In genomic region chr16:72995251-72995954, GRCm38 (mm10) we compare ENCODE assay signal across 8 mouse cellular contexts.
DNase-seq lines count a peak whose midpoint lies in the region; ATAC-seq and TF ChIP-seq lines count a peak whose summit lies in the region.

No protein-coding gene starts in this region.

- TF ChIP-seq POLR2A in liver, adult 2 months (IDR thresholded peaks at IDR 0.05; ENCODE audit: extremely low read depth, insufficient read depth, low read length): no peak

- DNase-seq in liver, adult 2 months (ENCODE audit: extremely low read depth, low read depth, low spot score): peak; percentile 7
- DNase-seq in liver: no peak
- DNase-seq in adrenal gland, postnatal 10 days: peak; percentile 60
- DNase-seq in embryonic facial prominence, embryonic 10.5 days (ENCODE audit: low spot score): peak; percentile 59
- peak; percentile 87 for DNase-seq in hindbrain, embryonic 14.5 days (ENCODE audit: low spot score)
- DNase-seq in left cerebral cortex, postnatal 25 days (ENCODE audit: low spot score in 2 of 2): peak; percentile 78 to 86
- peak; percentile 67 for DNase-seq in neural tube, embryonic 11.5 days (ENCODE audit: low spot score)

- H3K9me3 ChIP-seq in embryonic facial prominence, embryonic 10.5 days: no peaks in the 10 kb centered on the region
- no peaks in the 10 kb centered on the region for H3K9me3 ChIP-seq in hindbrain, embryonic 14.5 days (ENCODE audit: control insufficient read depth, low read length)
- H3K9me3 ChIP-seq in neural tube, embryonic 11.5 days (ENCODE audit: control insufficient read depth, low read length): no peaks in the 10 kb centered on the region

- intact Hi-C loops in left cerebral cortex, postnatal 25 days (cut with DNase I): loop anchor here (2.0 kb wide), 1 partner anchor 1417 kb away; no protein-coding TSS in a partner anchor

- H3K4me1 ChIP-seq in liver, adult 2 months (ENCODE audit: control insufficient read depth, insufficient read depth, low read length): no peaks in the 10 kb centered on the region
- H3K4me1 ChIP-seq in embryonic facial prominence, embryonic 10.5 days: no peaks in the 10 kb centered on the region
- peaks cover 14% of the 10 kb centered on the region; the same call in 1 of the 2 replicates for H3K4me1 ChIP-seq in hindbrain, embryonic 14.5 days (replicated peaks; ENCODE audit: control insufficient read depth, insufficient read depth, low read length)
- peaks cover 8% of the 10 kb centered on the region; the same call in 1 of the 2 replicates for H3K4me1 ChIP-seq in neural tube, embryonic 11.5 days (ENCODE audit: control insufficient read depth, insufficient read depth, low read length)

- WGBS in liver, adult 2 months: 52% methylated on average over 8 of the region's 8 CpGs
- WGBS in embryonic facial prominence, embryonic 10.5 days: 47% methylated on average over 8 of the region's 8 CpGs
- WGBS in hindbrain, embryonic 14.5 days: 24% methylated on average over 8 of the region's 8 CpGs
- 26% methylated on average over 8 of the region's 8 CpGs for WGBS in neural tube, embryonic 11.5 days

- TF ChIP-seq CTCF in liver, adult 2 months (IDR thresholded peaks at IDR 0.05; ENCODE audit: low read depth, low read length): peak; percentile 39

- H3K36me3 ChIP-seq in liver, adult 2 months (ENCODE audit: control insufficient read depth, insufficient read depth, low read length): no peaks in the 10 kb centered on the region
- H3K36me3 ChIP-seq in embryonic facial prominence, embryonic 10.5 days (replicated peaks): peaks cover 26% of the 10 kb centered on the region
- peaks cover 3% of the 10 kb centered on the region; the same call in 1 of the 2 replicates for H3K36me3 ChIP-seq in hindbrain, embryonic 14.5 days (replicated peaks; ENCODE audit: control insufficient read depth, insufficient read depth)
- no peaks in the 10 kb centered on the region for H3K36me3 ChIP-seq in neural tube, embryonic 11.5 days (ENCODE audit: control insufficient read depth, insufficient read depth, low read length)

- no peak overlapping the region for H3K27ac ChIP-seq in liver, adult 2 months (replicated peaks; ENCODE audit: insufficient read depth, low read depth, low read length)
- H3K27ac ChIP-seq in embryonic facial prominence, embryonic 10.5 days (replicated peaks): no peak overlapping the region
- H3K27ac ChIP-seq in hindbrain, embryonic 14.5 days: no peak overlapping the region
- no peak overlapping the region for H3K27ac ChIP-seq in neural tube, embryonic 11.5 days (ENCODE audit: low read depth, low read length)

- peak overlapping the region; percentile 4; the same call in 1 of the 2 replicates for H3K4me2 ChIP-seq in hindbrain, embryonic 14.5 days (replicated peaks)
- H3K4me2 ChIP-seq in neural tube, embryonic 11.5 days (ENCODE audit: low read depth): no peak overlapping the region

- ATAC-seq in hindbrain, embryonic 14.5 days (ENCODE audit: low FRiP score): no peak
- no peak for ATAC-seq in neural tube, embryonic 11.5 days (ENCODE audit: insufficient read depth, low FRiP score, low TSS enrichment)
- ATAC-seq in erythroblast, adult 5-6 weeks (replicated peaks; ENCODE audit: low FRiP score, poor library complexity, severe bottlenecking): no peak

- no peak overlapping the region for H3K9ac ChIP-seq in liver, adult 2 months (ENCODE audit: low read depth, low read length)
- H3K9ac ChIP-seq in hindbrain, embryonic 14.5 days: no peak overlapping the region
- no peak overlapping the region for H3K9ac ChIP-seq in neural tube, embryonic 11.5 days (ENCODE audit: low read length)

- H3K4me3 ChIP-seq in liver, adult 2 months (ENCODE audit: insufficient read depth, low read depth, low read length): no peak overlapping the region
- no peak overlapping the region for H3K4me3 ChIP-seq in embryonic facial prominence, embryonic 10.5 days
- H3K4me3 ChIP-seq in hindbrain, embryonic 14.5 days (replicated peaks; ENCODE audit: low read length): no peak overlapping the region
- no peak overlapping the region for H3K4me3 ChIP-seq in neural tube, embryonic 11.5 days (ENCODE audit: low read depth, low read length)

- H3K79me2 ChIP-seq in liver, adult 2 months (ENCODE audit: control insufficient read depth, insufficient read depth, low read length): no peaks in the 10 kb centered on the region

- H3K27me3 ChIP-seq in liver, adult 2 months (ENCODE audit: control insufficient read depth, insufficient read depth, low read length): no peaks in the 10 kb centered on the region
- no peaks in the 10 kb centered on the region for H3K27me3 ChIP-seq in embryonic facial prominence, embryonic 10.5 days (replicated peaks; ENCODE audit: low read depth, poor library complexity, severe bottlenecking)
- no peaks in the 10 kb centered on the region for H3K27me3 ChIP-seq in hindbrain, embryonic 14.5 days (ENCODE audit: control insufficient read depth, insufficient read depth, low read length)
- H3K27me3 ChIP-seq in neural tube, embryonic 11.5 days (ENCODE audit: control insufficient read depth, insufficient read depth, low read length): no peaks in the 10 kb centered on the region
